Mouse (Mus musculus) ovary, postnatal 10 days (tissue): ENCODE data around the gene Samd9l.
"Not testable (repeated sequence)": the region's sequence is repeated elsewhere in the genome, so short reads cannot be mapped to it uniquely, and the experiment has no call there.

ENCODE experiments used
- DNase-seq: peaks from one replicate; pipeline ENCODE4 v3.0.0; 2022; ENCODE audit warnings: low spot score

The Samd9l gene

GRCm38 (mm10) chr6:3343603-3344247 lies 55.6 kb downstream of the Samd9l start:
- DNase-seq, result not testable (repeated sequence)

DNA sequence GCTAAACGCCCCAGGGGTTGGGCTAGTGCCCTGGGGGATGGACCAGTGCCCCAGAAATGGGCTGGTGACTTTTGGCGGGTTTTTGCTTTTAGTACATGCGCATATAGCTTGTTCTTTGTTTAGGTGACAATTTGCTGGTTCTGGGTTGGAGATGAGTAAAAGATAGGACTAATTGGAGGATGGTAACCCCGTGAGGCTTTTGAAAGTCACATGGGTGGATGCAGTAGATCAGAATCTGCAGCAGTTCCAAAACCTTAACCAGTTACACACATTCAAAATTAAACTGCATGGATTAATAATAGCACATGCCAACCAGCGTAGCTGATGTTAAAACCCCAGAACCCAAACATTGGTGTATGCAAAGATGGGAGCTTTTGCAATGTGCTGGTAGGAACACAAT lies 57.9 kb downstream of the Samd9l start:
- no peak for DNase-seq

GRCm38 (mm10) chr6:3340928-3341327 lies 58.4 kb downstream of the Samd9l start:
- DNase-seq, result not testable (repeated sequence)

- DNase-seq, result not testable (repeated sequence)
Observed at GRCm38 (mm10) chr6:3339131-3339530, 60.2 kb downstream of the Samd9l start.
